Mouse (Mus musculus) MEL (cell line): Measurements from ENCODE around the gene Fchsd2. TPM values are rescaled to one million over a fixed set of nuclear protein-coding genes. Genes with fewer than 3 reads are reported as not detected.

Experiments used
- DNase-seq: peaks from one replicate; pipeline ENCODE4 v3.0.0; 2011; ENCODE audit warnings: low read depth, low spot score
- H3K27ac ChIP-seq: 2 replicates; pipeline ENCODE4 v1.5.1; 2012; ENCODE audit warnings: low read depth, mild to moderate bottlenecking, control low read depth, low read length, moderate library complexity; ENCODE audit not compliant: control insufficient read depth
- H3K27me3 ChIP-seq, 2 experiments: fragments of 150-350 bp in 1 of 2; sonication (generic) in 1 of 2; 2 replicates each; pipeline ENCODE4 v1.6.1; 2012; ENCODE audit warnings: low read length in 2 of 2, mild to moderate bottlenecking in 2 of 2, improper control_type of control experiment in 1 of 2, moderate library complexity in 1 of 2; ENCODE audit not compliant: insufficient read depth in 2 of 2, control insufficient read depth in 1 of 2
- H3K36me3 ChIP-seq, 2 experiments: 2 replicates each; pipeline ENCODE4 v1.6.1; 2012 to 2014; ENCODE audit warnings: low read length in 2 of 2, improper control_type of control experiment in 1 of 2, inconsistent platforms in 1 of 2, mild to moderate bottlenecking in 1 of 2; ENCODE audit not compliant: insufficient read depth in 2 of 2, control insufficient read depth in 1 of 2
- H3K4me1 ChIP-seq, 2 experiments: fragments of 150-350 bp in 1 of 2; sonication (generic) in 1 of 2; 2 replicates each; pipeline ENCODE4 v1.6.1; 2012; ENCODE audit warnings: low read length in 2 of 2, improper control_type of control experiment in 1 of 2, mild to moderate bottlenecking in 1 of 2; ENCODE audit not compliant: insufficient read depth in 2 of 2, control insufficient read depth in 1 of 2
- H3K4me3 ChIP-seq, 2 experiments: fragments of 150-350 bp in 1 of 2; sonication (generic) in 1 of 2; 2 replicates each; pipeline ENCODE4 v1.5.1; 2012; ENCODE audit warnings: low read depth in 2 of 2, low read length in 2 of 2, mild to moderate bottlenecking in 2 of 2, moderate library complexity in 2 of 2, control low read depth in 1 of 2, improper control_type of control experiment in 1 of 2; ENCODE audit not compliant: control insufficient read depth in 1 of 2, insufficient read depth in 1 of 2
- H3K79me2 ChIP-seq: 2 replicates; pipeline ENCODE4 v1.6.1; 2012; ENCODE audit warnings: mild to moderate bottlenecking, low read length, moderate library complexity; ENCODE audit not compliant: control insufficient read depth, poor library complexity, insufficient read depth
- H3K9ac ChIP-seq: 2 replicates; pipeline ENCODE4 v1.6.1; 2012; ENCODE audit warnings: low read depth, mild to moderate bottlenecking, control low read depth, low read length, moderate library complexity; ENCODE audit not compliant: control insufficient read depth, poor library complexity, severe bottlenecking
- H3K9me3 ChIP-seq: fragments of 150-350 bp; sonication (generic); replicated peaks from 2 replicates; pipeline ENCODE4 v1.6.1; 2012; ENCODE audit warnings: mild to moderate bottlenecking, low read length, improper control_type of control experiment, moderate library complexity; ENCODE audit not compliant: insufficient read depth
- CHD1 ChIP-seq: IDR thresholded peaks from 2 replicates; pipeline ENCODE4 v1.6.1; 2012; ENCODE audit warnings: low read depth, mild to moderate bottlenecking, inconsistent platforms, low read length, improper control_type of control experiment
- CHD2 ChIP-seq: IDR thresholded peaks from 2 replicates; pipeline ENCODE4 v1.6.1; 2011; ENCODE audit warnings: low read length, improper control_type of control experiment
- ELF1 ChIP-seq: IDR thresholded peaks from 2 replicates; pipeline ENCODE4 v1.6.1; 2014; ENCODE audit warnings: low read depth, mild to moderate bottlenecking, inconsistent platforms, low read length, improper control_type of control experiment, moderate library complexity
- GATA1 ChIP-seq: IDR thresholded peaks from 2 replicates; pipeline ENCODE4 v1.6.1; 2011; ENCODE audit warnings: low read depth, low read length, improper control_type of control experiment
- KAT2A ChIP-seq: conservative IDR thresholded peaks from 2 replicates; pipeline ENCODE4 v1.6.1; 2012; ENCODE audit warnings: low read depth, low read length, improper control_type of control experiment, inconsistent platforms
- MAFK ChIP-seq: IDR thresholded peaks from 2 replicates; pipeline ENCODE4 v1.6.1; 2011; ENCODE audit warnings: low read depth, mild to moderate bottlenecking, low read length, improper control_type of control experiment, borderline replicate concordance
- MAZ ChIP-seq: IDR thresholded peaks from 2 replicates; pipeline ENCODE4 v1.6.1; 2012; ENCODE audit warnings: low read depth, mild to moderate bottlenecking, inconsistent platforms, low read length, improper control_type of control experiment
- NELFE ChIP-seq: IDR thresholded peaks from 2 replicates; pipeline ENCODE4 v1.6.1; 2011; ENCODE audit warnings: low read depth, low read length, improper control_type of control experiment
- NRF1 ChIP-seq: IDR thresholded peaks from 2 replicates; pipeline ENCODE4 v1.6.1; 2014; ENCODE audit warnings: low read depth, mild to moderate bottlenecking, inconsistent platforms, low read length, improper control_type of control experiment, moderate library complexity; ENCODE audit not compliant: poor library complexity, insufficient read depth, severe bottlenecking
- POLR2AphosphoS5 ChIP-seq: IDR thresholded peaks from 2 replicates; pipeline ENCODE4 v1.6.1; 2012; ENCODE audit warnings: low read depth, borderline replicate concordance, mild to moderate bottlenecking, inconsistent platforms, low read length, moderate library complexity, mixed read lengths
- SIN3A ChIP-seq: IDR thresholded peaks from 2 replicates; pipeline ENCODE4 v1.6.1; 2012; ENCODE audit warnings: low read length, improper control_type of control experiment, inconsistent platforms
- SMC3 ChIP-seq: IDR thresholded peaks from 2 replicates; pipeline ENCODE4 v1.6.1; 2011; ENCODE audit warnings: low read depth, low read length, improper control_type of control experiment
- UBTF ChIP-seq: IDR thresholded peaks from 2 replicates; pipeline ENCODE4 v1.6.1; 2012; ENCODE audit warnings: low read depth, mild to moderate bottlenecking, inconsistent platforms, low read length, improper control_type of control experiment, moderate library complexity, borderline replicate concordance; ENCODE audit not compliant: insufficient read depth
- USF2 ChIP-seq, 2 experiments: IDR thresholded peaks; 2 replicates each; pipeline ENCODE4 v1.6.1; 2011 to 2012; ENCODE audit warnings: improper control_type of control experiment in 2 of 2, low read length in 2 of 2, borderline replicate concordance in 1 of 2, inconsistent platforms in 1 of 2, low read depth in 1 of 2, mild to moderate bottlenecking in 1 of 2; ENCODE audit not compliant: insufficient read depth in 1 of 2
- ZC3H11A ChIP-seq: IDR thresholded peaks from 2 replicates; pipeline ENCODE4 v1.6.1; 2012; ENCODE audit warnings: low read depth, mild to moderate bottlenecking, inconsistent platforms, low read length, improper control_type of control experiment
- ZKSCAN1 ChIP-seq: IDR thresholded peaks from 2 replicates; pipeline ENCODE4 v1.6.1; 2012; ENCODE audit warnings: low read depth, mild to moderate bottlenecking, inconsistent platforms, low read length, improper control_type of control experiment, moderate library complexity
- ZMIZ1 ChIP-seq: IDR thresholded peaks from 2 replicates; pipeline ENCODE4 v1.6.1; 2012; ENCODE audit warnings: low read depth, mild to moderate bottlenecking, inconsistent platforms, low read length, improper control_type of control experiment, moderate library complexity
- polyA plus RNA-seq, 2 experiments: library from polyadenylated mRNA; stranded (reverse) in 1 of 2; unstranded in 1 of 2; fragments of >175 nt in 1 of 2; fragments of >200 nt in 1 of 2; gene quantifications; 2 replicates each; pipeline versions ENCODE4 v1.2.1 to v1.2.4; 2012; ENCODE audit warnings: low replicate concordance in 2 of 2, low read depth in 1 of 2; ENCODE audit not compliant: insufficient read length in 2 of 2, insufficient read depth in 1 of 2, missing spikeins in 1 of 2
- total RNA-seq: library from RNA; depleted of rRNA; stranded (reverse); fragments of 300-350 nt; gene quantifications from 2 replicates; pipeline ENCODE4 v1.2.3, GENCODE M21; 2012

The Fchsd2 gene
- total and polyA plus RNA-seq, 3 experiments: 3.9 to 6.3 TPM; not detected in 1

DNA sequence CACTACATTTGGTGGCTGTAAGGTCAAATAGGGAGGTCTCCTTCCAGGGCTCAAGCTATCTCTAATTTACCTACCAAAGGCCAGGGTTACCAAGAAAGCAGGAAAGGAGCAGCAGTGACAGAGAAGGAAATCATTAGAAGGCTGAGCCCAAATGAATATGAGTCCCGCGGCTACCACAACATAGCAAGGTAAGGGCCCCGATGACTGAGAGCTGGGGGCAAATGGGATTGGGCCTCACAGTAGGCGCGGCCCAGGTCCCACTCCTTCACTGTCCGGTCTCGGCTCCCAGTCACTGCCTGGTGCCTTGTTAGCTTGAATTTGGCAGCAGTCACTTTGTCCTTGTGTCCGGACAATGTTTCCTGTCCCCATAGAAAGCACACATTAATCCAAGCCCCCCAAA is 199.0 kb downstream of the Fchsd2 start:
- Histone ChIP-seq H3K36me3 (no peaks in the 10 kb centered on the region), H3K79me2 (no peaks in the 10 kb centered on the region), H3K9me3 (no peaks in the 10 kb centered on the region), H3K9ac (no peak overlapping the region), H3K4me3 (no peak overlapping the region), H3K27ac (no peak overlapping the region), H3K27me3 (no peaks in the 10 kb centered on the region), H3K4me1 (no peaks in the 10 kb centered on the region)
- no peak for DNase-seq
- TF ChIP-seq SIN3A (no peak), ZC3H11A (no peak), NRF1 (no peak), GATA1 (no peak), CHD2 (no peak)

DNA sequence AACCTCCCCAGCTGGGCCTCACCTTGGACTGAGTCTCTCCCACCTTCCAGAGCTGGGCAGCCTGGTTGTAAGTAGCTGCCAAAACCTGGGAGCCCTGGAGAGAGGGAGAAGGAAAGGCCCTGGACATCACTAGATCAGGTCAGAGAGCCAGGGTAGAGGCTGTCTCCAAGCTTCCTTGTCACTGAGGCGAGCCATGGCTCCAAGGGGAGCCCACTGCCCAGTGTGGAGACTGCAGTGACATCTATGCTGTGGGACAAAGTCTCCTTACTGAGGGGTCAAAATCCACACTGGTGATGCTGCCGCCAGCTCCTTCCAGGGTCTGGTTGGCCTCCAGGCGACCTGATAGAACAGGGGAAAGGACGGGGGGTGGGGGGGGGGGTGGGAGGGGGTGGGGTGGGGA is 199.4 kb downstream of the Fchsd2 start:
- no peaks in the 10 kb centered on the region for H3K36me3 ChIP-seq
- H3K4me1 ChIP-seq: no peaks in the 10 kb centered on the region
- no peaks in the 10 kb centered on the region for H3K79me2 ChIP-seq
- H3K9ac ChIP-seq: no peak overlapping the region
- no peaks in the 10 kb centered on the region for H3K27me3 ChIP-seq
- no peak overlapping the region for H3K4me3 ChIP-seq
- H3K9me3 ChIP-seq: no peaks in the 10 kb centered on the region
- TF ChIP-seq ELF1 (no peak), MAFK (no peak), POLR2AphosphoS5 (no peak), ZMIZ1 (no peak), SMC3 (no peak), MAZ (no peak), UBTF (no peak), ZKSCAN1 (no peak), NELFE (no peak), CHD1 (no peak), USF2 (IDR thresholded peaks at IDR 0.05; ENCODE audit: borderline replicate concordance in 1 of 2, insufficient read depth in 1 of 2, low read depth in 1 of 2, low read length in 2 of 2) (no peak), GATA1 (no peak), KAT2A (no peak)
- no peak overlapping the region for H3K27ac ChIP-seq
- no peak for DNase-seq
